Mouse (Mus musculus) cortical plate, adult 2 months (tissue): ENCODE data around the gene Supt16.

Experiments
- CTCF ChIP-seq: fragments of 200-500 bp; IDR thresholded peaks from 2 replicates; pipeline ENCODE4 v1.5.1; 2011; ENCODE audit warnings: mild to moderate bottlenecking, control low read depth, low read length; ENCODE audit not compliant: insufficient read depth; ENCODE audit errors: extremely low read depth
- POLR2A ChIP-seq: fragments of 200-500 bp; IDR thresholded peaks from 2 replicates; pipeline ENCODE4 v1.6.1; 2011; ENCODE audit warnings: mild to moderate bottlenecking, low read length, control low read depth; ENCODE audit not compliant: insufficient read depth; ENCODE audit errors: extremely low read depth

DNA sequence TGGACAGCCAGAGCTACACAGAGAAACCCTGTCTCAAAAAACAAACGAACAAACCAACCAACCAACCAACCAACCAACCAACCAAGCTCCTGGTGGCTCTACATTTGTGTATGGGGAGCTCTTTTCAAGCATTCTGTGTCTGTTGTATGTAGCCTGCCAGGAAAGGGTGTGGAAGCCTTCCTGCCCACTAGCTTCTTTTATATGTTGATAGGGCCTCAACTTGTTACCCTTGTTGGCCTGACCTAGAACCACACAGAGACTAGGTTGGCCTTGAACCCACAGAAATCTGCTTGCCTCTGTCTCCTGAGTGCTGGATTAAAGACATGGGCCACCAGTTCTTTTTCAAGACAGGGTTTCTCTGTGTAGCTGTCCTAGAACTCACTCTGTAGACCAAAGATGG is 83.1 kb downstream of the Supt16 start:
- no peak for TF ChIP-seq CTCF
- no peak for TF ChIP-seq POLR2A
